In genomic region chr10:39280366-39281000, GRCm38 (mm10) we compare ENCODE assay signal across 16 mouse cellular contexts.
DNase-seq lines count a peak whose midpoint lies in the region; ATAC-seq and TF ChIP-seq lines count a peak whose summit lies in the region.
"Had no signal": no experiment of that assay in that cellular context is flagged by ENCODE, and none has a peak within 500 bp of the region (broad histone marks: within the 10 kb centered on the region; RNA-seq: fewer than 3 reads in every experiment).

No protein-coding gene starts in this region.

- peak; percentile 46 to 50 for DNase-seq in heart, adult 9 months (ENCODE audit: low spot score in 2 of 2)
- DNase-seq in thymus, adult 2 months, result peak; percentile 9
- no peak for DNase-seq in thymus, adult 18-20 months
- DNase-seq in heart, postnatal 0 days (ENCODE audit: low spot score), result no peak
- DNase-seq in skeletal muscle tissue, adult 2 months (ENCODE audit: low read depth, low spot score), result peak; percentile 46
- no peak for DNase-seq in adrenal gland, adult 18-20 months (ENCODE audit: low spot score in 2 of 2)
- DNase-seq in layer of hippocampus, postnatal 10 days (ENCODE audit: low spot score in 2 of 2), result no peak
- DNase-seq: adrenal gland, postnatal 10 days; cerebellum, adult 11-12 months; embryo, embryonic 11 days; liver, embryonic 13.5 days; lung, postnatal 36 days; thymus, postnatal 36 days had no signal

- H3K9ac ChIP-seq in heart, embryonic 11.5 days (ENCODE audit: low read depth, low read length), result no peak overlapping the region
- no peak overlapping the region for H3K9ac ChIP-seq in heart, postnatal 0 days (replicated peaks; ENCODE audit: low read depth, low read length)
- H3K9ac ChIP-seq: hindbrain, embryonic 13.5 days; liver, embryonic 13.5 days had no signal

- TF ChIP-seq CTCF in thymus, adult 2 months (IDR thresholded peaks at IDR 0.05; ENCODE audit: borderline replicate concordance, control insufficient read depth, extremely low read depth, insufficient read depth, low read length, poor library complexity), result no peak
- TF ChIP-seq CTCF in heart, postnatal 0 days (IDR thresholded peaks at IDR 0.05; ENCODE audit: low read depth), result no peak

- H3K27me3 ChIP-seq in heart, embryonic 11.5 days (ENCODE audit: control insufficient read depth, insufficient read depth, low read length), result no peaks in the 10 kb centered on the region
- no peaks in the 10 kb centered on the region for H3K27me3 ChIP-seq in thymus, adult 2 months (ENCODE audit: control insufficient read depth, insufficient read depth, low read length)
- no peaks in the 10 kb centered on the region for H3K27me3 ChIP-seq in heart, postnatal 0 days (ENCODE audit: control insufficient read depth, insufficient read depth, low read length)
- H3K27me3 ChIP-seq: hindbrain, embryonic 13.5 days; liver, embryonic 13.5 days had no signal

- H3K4me1 ChIP-seq in heart, embryonic 11.5 days (ENCODE audit: control insufficient read depth, insufficient read depth, low read length), result no peaks in the 10 kb centered on the region
- peaks cover 9% of the 10 kb centered on the region for H3K4me1 ChIP-seq in thymus, adult 2 months (replicated peaks; ENCODE audit: control insufficient read depth, insufficient read depth, low read length)
- 0 out of 2 replicates have a peak, but pooled peaks cover 6% of the 10 kb centered on the region for H3K4me1 ChIP-seq in heart, postnatal 0 days (ENCODE audit: control insufficient read depth, insufficient read depth)
- H3K4me1 ChIP-seq: hindbrain, embryonic 13.5 days; liver, embryonic 13.5 days had no signal

- WGBS in heart, embryonic 11.5 days (ENCODE audit: insufficient replicate concordance), result 78% methylated on average over 14 of the region's 14 CpGs
- 31% methylated on average over 14 of the region's 14 CpGs for WGBS in thymus, adult 2 months
- WGBS in heart, postnatal 0 days, result 72% methylated on average over 14 of the region's 14 CpGs

- no peak overlapping the region for H3K4me3 ChIP-seq in heart, embryonic 11.5 days (ENCODE audit: low read depth, low read length)
- no peak overlapping the region for H3K4me3 ChIP-seq in thymus, adult 2 months (ENCODE audit: control insufficient read depth, insufficient read depth, low read length)
- H3K4me3 ChIP-seq in heart, postnatal 0 days (ENCODE audit: low read depth, low read length), result no peak overlapping the region
- H3K4me3 ChIP-seq: hindbrain, embryonic 13.5 days; liver, embryonic 13.5 days had no signal

- TF ChIP-seq POLR2A in thymus, adult 2 months (IDR thresholded peaks at IDR 0.05; ENCODE audit: control insufficient read depth, extremely low read depth, insufficient read depth, low read length, poor library complexity), result no peak

- H3K36me3 ChIP-seq in heart, embryonic 11.5 days (ENCODE audit: control insufficient read depth, insufficient read depth, low read length), result no peaks in the 10 kb centered on the region
- no peaks in the 10 kb centered on the region for H3K36me3 ChIP-seq in thymus, adult 2 months (ENCODE audit: control insufficient read depth, insufficient read depth, low read length)
- no peaks in the 10 kb centered on the region for H3K36me3 ChIP-seq in heart, postnatal 0 days (replicated peaks; ENCODE audit: control insufficient read depth, insufficient read depth, low read length)
- H3K36me3 ChIP-seq: hindbrain, embryonic 13.5 days; liver, embryonic 13.5 days had no signal

- ATAC-seq in heart, embryonic 11.5 days (replicated peaks; ENCODE audit: insufficient number of reproducible peaks, low FRiP score, low TSS enrichment), result no peak
- ATAC-seq in heart, postnatal 0 days (ENCODE audit: insufficient read depth, low read depth), result peak; percentile 64; the same call in 1 of the 2 replicates
- ATAC-seq: midbrain, embryonic 16.5 days had no signal

- no peak overlapping the region for H3K4me2 ChIP-seq in heart, embryonic 11.5 days
- no peak overlapping the region for H3K4me2 ChIP-seq in heart, postnatal 0 days (ENCODE audit: low read depth, low read length)
- H3K4me2 ChIP-seq: hindbrain, embryonic 13.5 days; liver, embryonic 13.5 days had no signal

- no peak for TF ChIP-seq EP300 in heart, postnatal 0 days (IDR thresholded peaks at IDR 0.05; ENCODE audit: low read depth)

- H3K27ac ChIP-seq in heart, embryonic 11.5 days (ENCODE audit: low read depth, low read length), result no peak overlapping the region
- no peak overlapping the region for H3K27ac ChIP-seq in thymus, adult 2 months (ENCODE audit: control insufficient read depth, insufficient read depth, low read length)
- no peak overlapping the region for H3K27ac ChIP-seq in heart, postnatal 0 days (ENCODE audit: low read depth)
- H3K27ac ChIP-seq: hindbrain, embryonic 13.5 days; liver, embryonic 13.5 days had no signal

- no peaks in the 10 kb centered on the region for H3K9me3 ChIP-seq in heart, embryonic 11.5 days (replicated peaks; ENCODE audit: control insufficient read depth, low read length)
- no peaks in the 10 kb centered on the region for H3K9me3 ChIP-seq in heart, postnatal 0 days (replicated peaks; ENCODE audit: control insufficient read depth, low read length)
- H3K9me3 ChIP-seq: hindbrain, embryonic 13.5 days; liver, embryonic 13.5 days had no signal

Comparison
In these comparisons a context has a peak if more than half of its experiments do, and no peak if none do; other contexts are left out.
1. DNase-seq: peak in heart, adult 9 months (2 of 2), thymus, adult 2 months (single experiment) and skeletal muscle tissue, adult 2 months (single experiment); none in thymus, adult 18-20 months (0 of 2), heart, postnatal 0 days (single experiment), adrenal gland, adult 18-20 months (0 of 2) and layer of hippocampus, postnatal 10 days (0 of 2).